Mouse (Mus musculus): ENCODE results near the gene Wfdc21.

DNA sequence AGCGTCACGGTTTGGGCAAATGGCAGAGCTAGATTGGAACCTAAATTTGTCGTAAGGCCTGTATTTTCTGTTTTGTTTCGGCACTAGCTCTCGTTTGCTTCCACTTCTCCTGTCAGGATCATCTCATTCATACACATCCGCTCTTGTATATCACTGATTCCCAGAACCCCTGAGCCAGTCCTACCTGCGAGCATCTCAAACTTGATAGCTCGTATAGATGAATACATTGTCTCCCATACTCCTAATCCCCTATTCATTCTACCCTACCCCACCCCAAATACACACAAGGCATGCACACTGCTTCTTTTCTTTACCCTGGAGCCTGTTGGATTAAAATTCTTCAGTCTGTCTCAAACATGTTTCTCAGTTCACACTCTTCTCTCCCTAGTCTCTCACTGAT is 7.5 kb downstream of the Wfdc21 start:
- TF ChIP-seq GATA1 (IDR thresholded peaks at IDR 0.05; ENCODE audit: borderline replicate concordance, low read length) (no peak), FLI1 (IDR thresholded peaks at IDR 0.05; ENCODE audit: low read length) (no peak)
